Mouse (Mus musculus): ENCODE data around the gene Orc1. TPM values are rescaled to one million over a fixed set of nuclear protein-coding genes. Genes with fewer than 3 reads are reported as not detected.

The Orc1 gene
- total RNA-seq, 2 experiments from 2014 or later, result 3.0 to 4.9 TPM

- no peak for DNase-seq (ENCODE audit: low spot score in 2 of 2)
Measured at GRCm38 (mm10) chr4:108634696-108635095, 55.5 kb downstream of the Orc1 start.

GRCm38 (mm10) chr4:108635101-108635500, 55.9 kb downstream of the Orc1 start:
- DNase-seq (ENCODE audit: low spot score in 2 of 2), result no peak

- DNase-seq (ENCODE audit: low spot score in 2 of 2), result no peak
Measured at GRCm38 (mm10) chr4:108637721-108638120, 58.5 kb downstream of the Orc1 start.

GRCm38 (mm10) chr4:108638752-108639151, 59.5 kb downstream of the Orc1 start:
- DNase-seq (ENCODE audit: low spot score in 2 of 2), result no peak

GRCm38 (mm10) chr4:108664407-108664806, 85.2 kb downstream of the Orc1 start:
- no peak for DNase-seq (ENCODE audit: low spot score in 2 of 2)

Other genes starting within 250 kb of the Orc1 start
- gene Shisal2a, start 196.1 kb upstream of the Orc1 start, total RNA-seq (2021), result 1 to 10 TPM; 6.9 to 7.6 TPM
- gene Gpx7, start 172.5 kb upstream of the Orc1 start, total RNA-seq (2021), result 10 to 100 TPM; 25.0 to 31.1 TPM
- gene Tut4, start 120.0 kb upstream of the Orc1 start, total RNA-seq (2021), result 10 to 100 TPM; 79.9 to 82.3 TPM
- 10 to 100 TPM; 47.7 to 49.8 TPM for gene Prpf38a, start 87 bp upstream of the Orc1 start, total RNA-seq (2021)
- 10 to 100 TPM; 64.0 to 70.8 TPM for gene Cc2d1b, start 40.5 kb downstream of the Orc1 start, total RNA-seq (2021)
- gene 3110021N24Rik, start 140.2 kb downstream of the Orc1 start, total RNA-seq (2021), result 1 to 10 TPM; 1.7 to 2.0 TPM
- 10 to 100 TPM; 27.1 to 27.8 TPM for gene Zfyve9, start 201.4 kb downstream of the Orc1 start, total RNA-seq (2021)

Data from adrenal gland, postnatal 4 days (tissue).